Mouse (Mus musculus): ENCODE data around the gene Scd1.

GRCm38 (mm10) chr19:44364029-44364428 lies 43.6 kb downstream of the Scd1 start:
- TF ChIP-seq CTCF (conservative IDR thresholded peaks at IDR 0.05; ENCODE audit: low read length) = no peak
- no peak for TF ChIP-seq NANOG (IDR thresholded peaks at IDR 0.05; ENCODE audit: borderline replicate concordance, low read length)

Measured in E14TG2a.4 (cell line).